Mouse (Mus musculus): ENCODE results near the gene Arhgap15.
"Not testable (repeated sequence)": the region's sequence is repeated elsewhere in the genome, so short reads cannot be mapped to it uniquely, and the experiment has no call there.

Arhgap15 gene

GRCm38 (mm10) chr2:43748287-43748983 lies at the start of gene Arhgap15:
Arhgap15 (plus strand) TSS chr2:43748824.
- DNase-seq, result peak; percentile 20 to 26

GRCm38 (mm10) chr2:43712611-43713138 lies 35.9 kb upstream of the Arhgap15 start:
- DNase-seq, result no peak

GRCm38 (mm10) chr2:43722446-43723103 lies 26.0 kb upstream of the Arhgap15 start:
- peak; percentile 49 to 50 for DNase-seq

GRCm38 (mm10) chr2:43723104-43723541 lies 25.5 kb upstream of the Arhgap15 start:
- no peak for DNase-seq

GRCm38 (mm10) chr2:43727181-43727580 lies 21.4 kb upstream of the Arhgap15 start:
- DNase-seq, result no peak

- DNase-seq, result peak; percentile 26 to 36
Measured at GRCm38 (mm10) chr2:43727693-43728092, 20.9 kb upstream of the Arhgap15 start.

- no peak for DNase-seq
Measured at GRCm38 (mm10) chr2:43728831-43729230, 19.8 kb upstream of the Arhgap15 start.

- no peak for DNase-seq
Measured at GRCm38 (mm10) chr2:43732396-43732795, 16.2 kb upstream of the Arhgap15 start.

- DNase-seq, result not testable (repeated sequence)
Measured at GRCm38 (mm10) chr2:43735071-43735470, 13.6 kb upstream of the Arhgap15 start.

GRCm38 (mm10) chr2:43737546-43737945 lies 11.1 kb upstream of the Arhgap15 start:
- peak in 1 of 2 experiments; percentile 19 for DNase-seq

GRCm38 (mm10) chr2:43738562-43739112 lies 10.0 kb upstream of the Arhgap15 start:
- DNase-seq, result peak; percentile 34 to 45

GRCm38 (mm10) chr2:43739190-43739818 lies 9.3 kb upstream of the Arhgap15 start:
- no peak for DNase-seq

GRCm38 (mm10) chr2:43749321-43749720 lies 697 bp downstream of the Arhgap15 start:
- no peak for DNase-seq

- DNase-seq, result no peak
Measured at GRCm38 (mm10) chr2:43755899-43756298, 7.3 kb downstream of the Arhgap15 start.

- DNase-seq, result no peak
Measured at GRCm38 (mm10) chr2:43756626-43757025, 8.0 kb downstream of the Arhgap15 start.

GRCm38 (mm10) chr2:43761735-43762134 lies 13.1 kb downstream of the Arhgap15 start:
- no peak for DNase-seq

- DNase-seq, result no peak
Measured at GRCm38 (mm10) chr2:43763279-43763678, 14.7 kb downstream of the Arhgap15 start.

GRCm38 (mm10) chr2:43764456-43764855 lies 15.8 kb downstream of the Arhgap15 start:
- no peak for DNase-seq

GRCm38 (mm10) chr2:43766200-43766599 lies 17.6 kb downstream of the Arhgap15 start:
- no peak for DNase-seq

GRCm38 (mm10) chr2:43769850-43770570 lies 21.4 kb downstream of the Arhgap15 start:
- DNase-seq, result no peak

- no peak for DNase-seq
Measured at GRCm38 (mm10) chr2:43772640-43773039, 24.0 kb downstream of the Arhgap15 start.

- DNase-seq, result no peak
Measured at GRCm38 (mm10) chr2:43782157-43782556, 33.5 kb downstream of the Arhgap15 start.
